Mouse (Mus musculus): ENCODE data around the gene Ncstn. TPM values are rescaled to one million over a fixed set of nuclear protein-coding genes. Genes with fewer than 3 reads are reported as not detected.

The Ncstn gene
- total and polyA plus RNA-seq, 3 experiments, result 15.0 to 56.1 (median 24.5) TPM

DNA sequence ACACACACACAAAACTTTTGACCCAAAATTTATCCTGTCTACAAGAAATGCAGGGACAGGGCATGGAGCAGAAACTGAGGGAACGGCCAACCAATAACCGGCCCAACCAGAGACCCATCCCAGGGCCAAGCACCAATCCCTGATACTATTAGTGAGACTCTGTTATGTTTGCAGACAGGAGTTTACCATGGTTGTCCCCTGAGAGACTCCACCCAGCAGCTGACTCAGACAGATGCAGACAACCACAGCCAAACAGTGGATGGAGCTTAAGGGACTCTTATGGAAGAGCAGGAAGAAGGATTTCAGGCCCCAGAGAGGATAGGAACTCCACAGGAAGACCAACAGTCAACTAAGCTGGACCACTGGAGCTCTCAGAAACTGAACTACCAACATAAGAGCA lies 52.7 kb downstream of the Ncstn start:
- Histone ChIP-seq H3K79me2 (replicated peaks; ENCODE audit: control insufficient read depth, extremely low read depth, insufficient read depth, poor library complexity, severe bottlenecking) (no peaks in the 10 kb centered on the region), H3K27me3 (replicated peaks) (no peaks in the 10 kb centered on the region), H3K4me2 (ENCODE audit: insufficient read depth, low read depth, poor library complexity, severe bottlenecking) (no peak overlapping the region), H3K4me3 (replicated peaks in 1 of 3; ENCODE audit: low read depth in 2 of 3, low read length in 2 of 3, poor library complexity in 1 of 3) (no peak overlapping the region), H3K36me3 (replicated peaks in 1 of 2; ENCODE audit: control insufficient read depth in 1 of 2, insufficient read depth in 1 of 2, low read length in 1 of 2) (no peaks in the 10 kb centered on the region), H3K27ac (ENCODE audit: insufficient read depth, low read depth) (no peak overlapping the region), H3K9me3 (replicated peaks; ENCODE audit: low read length) (no peaks in the 10 kb centered on the region), H3K9ac (ENCODE audit: insufficient read depth, low read depth) (no peak overlapping the region), H3K4me1 (ENCODE audit: control insufficient read depth in 1 of 2, insufficient read depth in 2 of 2) (peaks cover 7 to 20% of the 10 kb centered on the region in 2 experiments; a peak in 3 of 4 replicates)
- dilution Hi-C loops (cut with MboI; ENCODE audit: extremely low pct_ligation_motif_present, extremely low pct_unique_long_range_greater_than_20kb, low sequenced_read_pairs), result no loop called here
- in situ Hi-C loops (cut with MboI; ENCODE audit: low pct_ligation_motif_present, low pct_unique_long_range_greater_than_20kb, low sequenced_read_pairs), result loop anchor here (25.0 kb wide), 1 partner anchor 282 kb away; no protein-coding TSS in a partner anchor
- TF ChIP-seq CHD2 (IDR thresholded peaks at IDR 0.05; ENCODE audit: low read length) (no peak), ETS1 (conservative IDR thresholded peaks at IDR 0.05; ENCODE audit: low read depth, low read length) (no peak), TCF12 (IDR thresholded peaks at IDR 0.05; ENCODE audit: low read depth, low read length) (no peak), ELF1 (IDR thresholded peaks at IDR 0.05; ENCODE audit: low read depth, low read length) (no peak), GABPA (IDR thresholded peaks at IDR 0.05; ENCODE audit: insufficient replicate concordance, low read depth, low read length) (no peak), RCOR1 (conservative IDR thresholded peaks at IDR 0.05; ENCODE audit: low read depth, low read length) (no peak), ZKSCAN1 (IDR thresholded peaks at IDR 0.05; ENCODE audit: borderline replicate concordance, low read depth, low read length) (no peak), MAFK (IDR thresholded peaks at IDR 0.05; ENCODE audit: insufficient replicate concordance, low read length) (no peak), HCFC1 (IDR thresholded peaks at IDR 0.05; ENCODE audit: low read depth, low read length) (no peak), POLR2AphosphoS2 (IDR thresholded peaks at IDR 0.05; ENCODE audit: low read depth, low read length) (no peak), MYC (IDR thresholded peaks at IDR 0.05; ENCODE audit: low read depth, low read length) (no peak), MAZ (IDR thresholded peaks at IDR 0.05; ENCODE audit: low read depth, low read length) (no peak), JUN (IDR thresholded peaks at IDR 0.05; ENCODE audit: insufficient read depth, low read depth, low read length) (no peak), CHD1 (IDR thresholded peaks at IDR 0.05; ENCODE audit: low read depth, low read length) (no peak), NELFE (IDR thresholded peaks at IDR 0.05; ENCODE audit: low read depth, low read length) (no peak), TBP (conservative IDR thresholded peaks at IDR 0.05; ENCODE audit: low read depth, low read length) (no peak), SIN3A (IDR thresholded peaks at IDR 0.05; ENCODE audit: low read length) (no peak)
- no peak for DNase-seq (ENCODE audit: extremely low read depth)

DNA sequence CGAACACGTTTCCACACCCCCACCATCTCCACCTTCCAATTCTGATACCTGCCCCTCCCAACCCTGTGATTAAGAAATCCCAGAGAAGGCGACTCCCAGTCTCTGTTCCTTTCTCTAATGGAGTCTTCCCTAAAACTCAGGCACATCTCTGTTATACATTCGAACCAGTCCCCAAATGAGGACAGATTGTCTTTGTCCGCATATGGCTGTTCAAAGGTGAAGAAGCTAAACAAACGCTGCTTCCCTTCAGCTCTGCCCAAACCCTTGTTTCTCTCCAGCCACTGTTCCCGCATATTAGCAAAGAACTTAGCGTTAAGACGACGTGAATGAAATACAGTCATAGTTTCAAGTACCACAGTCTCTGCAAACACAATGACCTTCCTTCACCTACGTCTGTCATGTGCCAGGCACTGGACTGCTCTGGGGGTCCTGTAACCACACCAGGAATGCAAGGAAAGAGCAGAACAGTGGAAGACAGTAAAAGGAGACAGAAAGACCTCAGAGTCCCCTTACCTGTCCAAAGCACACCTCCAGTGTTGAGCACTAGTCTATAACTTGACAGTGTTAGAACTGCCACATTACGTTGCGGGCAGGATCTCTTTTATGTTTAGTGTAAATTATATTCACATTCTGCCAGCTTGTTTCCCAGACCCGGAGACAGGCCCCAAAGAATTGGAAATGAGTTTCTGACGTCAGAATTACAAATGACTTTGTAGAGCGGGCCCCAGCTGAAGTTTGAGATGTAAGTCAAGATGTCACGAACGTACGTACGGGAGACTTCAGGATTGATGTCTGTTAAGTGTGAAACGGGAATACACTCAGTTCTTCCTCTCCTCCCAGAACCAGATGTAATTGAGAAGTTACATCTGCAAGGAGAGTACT lies 54.0 kb downstream of the Ncstn start, which contains the start of gene Vangl2:
Gene Vangl2, minus strand, starts transcription at position 51 of the 882 bp plus-strand sequence.
- TF ChIP-seq SMC3 (IDR thresholded peaks at IDR 0.05; ENCODE audit: low read depth, low read length) (no peak), MAFK (IDR thresholded peaks at IDR 0.05; ENCODE audit: insufficient replicate concordance, low read length) (no peak)
- peak within 1 kb of the TSS; percentile 35 to 83 (median 36) for H3K4me3 ChIP-seq (replicated peaks in 1 of 3; ENCODE audit: low read depth in 2 of 3, low read length in 2 of 3, poor library complexity in 1 of 3)
- dilution Hi-C loops (cut with MboI; ENCODE audit: extremely low pct_ligation_motif_present, extremely low pct_unique_long_range_greater_than_20kb, low sequenced_read_pairs), result no loop called here

More for the DNA sequence above, 54.0 kb downstream of the Ncstn start, which contains the start of gene Vangl2:
- Histone ChIP-seq H3K9ac (ENCODE audit: insufficient read depth, low read depth) (peak within 1 kb of the TSS; percentile 45), H3K4me2 (ENCODE audit: insufficient read depth, low read depth, poor library complexity, severe bottlenecking) (peak within 1 kb of the TSS; percentile 21), H3K27me3 (replicated peaks) (no peaks in the 10 kb centered on the region), H3K4me1 (ENCODE audit: control insufficient read depth in 1 of 2, insufficient read depth in 2 of 2) (peaks cover 7 to 32% of the 10 kb centered on the region in 2 experiments; a peak in 3 of 4 replicates), H3K9me3 (replicated peaks; ENCODE audit: low read length) (no peaks in the 10 kb centered on the region), H3K79me2 (replicated peaks; ENCODE audit: control insufficient read depth, extremely low read depth, insufficient read depth, poor library complexity, severe bottlenecking) (no peaks in the 10 kb centered on the region), H3K36me3 (replicated peaks in 1 of 2; ENCODE audit: control insufficient read depth in 1 of 2, insufficient read depth in 1 of 2, low read length in 1 of 2) (peaks cover 0 to 2% of the 10 kb centered on the region in 2 experiments), H3K27ac (ENCODE audit: insufficient read depth, low read depth) (no peak within 1 kb of the TSS)
- DNase-seq (ENCODE audit: extremely low read depth), result no peak
- in situ Hi-C loops (cut with MboI; ENCODE audit: low pct_ligation_motif_present, low pct_unique_long_range_greater_than_20kb, low sequenced_read_pairs), result loop anchor here (25.0 kb wide), 1 partner anchor 284 kb away; no protein-coding TSS in a partner anchor

Measured in CH12.LX (cell line).